Mouse (Mus musculus) liver, embryonic 15.5 days (tissue): ENCODE measurements at regions not wholly inside any gene's neighbourhood (a gene's known extent, or its start where the extent isn't known, plus 50 kb on each side); places are given as distances from the start of the nearest gene placed in this dataset.
A peak's percentile ranks its signal among the peaks of the same experiment; 100 is the strongest.

ENCODE experiments used
- ATAC-seq: fragments of 200-750 bp; cut with Nextera tagmentation; 2 replicates; pipeline ENCODE4 v1.8.0; 2017; ENCODE audit warnings: moderate number of reproducible peaks, mild to moderate bottlenecking, moderate library complexity; ENCODE audit not compliant: insufficient read depth
- H3K27ac ChIP-seq: fragments of 300-500 bp; sonication (generic); replicated peaks from 2 replicates; pipeline ENCODE4 v1.5.1; 2015; ENCODE audit warnings: mild to moderate bottlenecking, inconsistent platforms
- H3K27me3 ChIP-seq: fragments of 300-500 bp; sonication (generic); 2 replicates; pipeline ENCODE4 v1.6.1; 2015; ENCODE audit warnings: mild to moderate bottlenecking, inconsistent platforms
- H3K36me3 ChIP-seq: fragments of 300-500 bp; sonication (generic); replicated peaks from 2 replicates; pipeline ENCODE4 v1.6.1; 2015; ENCODE audit warnings: moderate library complexity, mild to moderate bottlenecking, inconsistent platforms
- H3K4me1 ChIP-seq: fragments of 300-500 bp; sonication (generic); replicated peaks from 2 replicates; pipeline ENCODE4 v1.6.1; 2015; ENCODE audit warnings: inconsistent platforms
- H3K4me2 ChIP-seq: fragments of 300-500 bp; sonication (generic); 2 replicates; pipeline ENCODE4 v1.6.1; 2015; ENCODE audit warnings: moderate library complexity, mild to moderate bottlenecking, inconsistent platforms
- H3K4me3 ChIP-seq: fragments of 300-500 bp; sonication (generic); replicated peaks from 2 replicates; pipeline ENCODE4 v1.5.1; 2015; ENCODE audit warnings: mild to moderate bottlenecking, inconsistent platforms
- H3K9ac ChIP-seq: fragments of 300-500 bp; sonication (generic); 2 replicates; pipeline ENCODE4 v1.6.1; 2015; ENCODE audit warnings: moderate library complexity, mild to moderate bottlenecking, inconsistent platforms
- H3K9me3 ChIP-seq: fragments of 300-500 bp; sonication (generic); replicated peaks from 2 replicates; pipeline ENCODE4 v1.6.1; 2016; ENCODE audit warnings: inconsistent platforms
- WGBS: fragments of 180-500 bp; shearing (Covaris S2); methylation state at CpG from one replicate; pipeline ENCODE4 v1.1.7; 2015; ENCODE audit warnings: mixed read lengths; ENCODE audit not compliant: insufficient replicate concordance; 5-methylcytosine and 5-hydroxymethylcytosine counted together

GRCm38 (mm10) chr2:116980692-116981091 lies 102.2 kb downstream of the Tmco5 start:
- 47% methylated on average over 5 of the region's 5 CpGs for WGBS
- peaks cover 17% of the 10 kb centered on the region for H3K27me3 ChIP-seq
- H3K4me3 ChIP-seq = no peak overlapping the region
- H3K9ac ChIP-seq = no peak overlapping the region
- no peak overlapping the region for H3K27ac ChIP-seq
- no peak for ATAC-seq
- no peaks in the 10 kb centered on the region for H3K9me3 ChIP-seq
- 0 out of 2 replicates have a peak, but pooled peaks cover 5% of the 10 kb centered on the region for H3K4me1 ChIP-seq
- no peaks in the 10 kb centered on the region for H3K36me3 ChIP-seq
- H3K4me2 ChIP-seq = no peak overlapping the region

- H3K27ac ChIP-seq = no peak overlapping the region
- no peaks in the 10 kb centered on the region for H3K36me3 ChIP-seq
- no peaks in the 10 kb centered on the region for H3K27me3 ChIP-seq
- H3K4me1 ChIP-seq = no peaks in the 10 kb centered on the region
- H3K4me2 ChIP-seq = no peak overlapping the region
- H3K9me3 ChIP-seq = no peaks in the 10 kb centered on the region
- no peak overlapping the region for H3K4me3 ChIP-seq
- ATAC-seq = no peak
- 57% methylated on average over 5 of the region's 5 CpGs for WGBS
- no peak overlapping the region for H3K9ac ChIP-seq
These were observed 104.9 kb downstream of the Tmco5 start for GRCm38 (mm10) chr2:116983351-116983750.

DNA sequence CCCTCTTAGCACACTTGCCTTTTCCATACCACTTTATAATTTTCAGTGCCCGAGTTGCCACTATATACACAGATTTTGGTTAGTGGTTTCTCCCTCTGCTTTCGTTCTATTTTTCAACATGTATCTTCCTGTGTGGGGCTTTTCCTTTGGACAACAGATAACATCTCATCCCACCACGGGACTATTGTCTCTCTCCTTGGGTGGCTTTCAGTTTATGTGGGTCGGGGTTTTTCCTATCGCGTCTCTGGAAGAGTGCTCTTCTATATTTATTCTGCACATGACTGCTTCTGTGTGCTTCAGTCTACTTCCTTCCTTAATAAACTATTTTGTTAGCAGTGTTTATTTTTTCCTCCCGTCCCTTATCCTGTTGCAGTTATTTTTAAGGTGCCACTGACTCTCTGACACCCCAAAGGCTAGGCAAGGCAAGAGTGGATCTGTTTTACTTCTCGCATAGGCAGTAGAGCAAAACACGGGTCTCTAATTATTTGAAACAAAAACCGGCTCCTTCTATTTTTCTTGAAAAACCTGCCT lies 105.4 kb downstream of the Tmco5 start:
- H3K4me1 ChIP-seq = no peaks in the 10 kb centered on the region
- no peaks in the 10 kb centered on the region for H3K27me3 ChIP-seq
- ATAC-seq = no peak
- H3K27ac ChIP-seq = no peak overlapping the region
- 24% methylated on average over 10 of the region's 10 CpGs for WGBS
- no peaks in the 10 kb centered on the region for H3K36me3 ChIP-seq
- no peaks in the 10 kb centered on the region for H3K9me3 ChIP-seq
- H3K9ac ChIP-seq = no peak overlapping the region
- H3K4me2 ChIP-seq = no peak overlapping the region
- H3K4me3 ChIP-seq = no peak overlapping the region

DNA sequence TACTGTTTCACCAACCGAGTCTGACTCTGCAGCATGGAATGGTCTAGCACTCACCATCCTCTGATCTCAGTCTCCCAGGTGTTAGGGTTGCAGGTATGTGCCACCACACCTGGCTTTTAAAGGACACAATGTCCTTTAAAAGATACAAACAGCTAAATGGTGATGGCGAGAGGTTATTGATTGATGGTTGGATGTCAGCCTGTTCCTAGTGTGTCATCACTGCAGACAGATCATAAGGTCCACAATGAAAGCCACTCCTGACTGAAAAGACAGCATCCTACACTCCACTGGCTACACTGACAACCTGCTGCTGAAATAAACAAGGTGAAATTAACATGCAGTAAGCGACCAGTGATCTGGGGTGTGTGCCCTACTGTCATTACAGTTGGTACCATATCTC lies 106.1 kb downstream of the Tmco5 start:
- no peak overlapping the region for H3K27ac ChIP-seq
- 48% methylated on average over 3 of the region's 3 CpGs for WGBS
- ATAC-seq = no peak

GRCm38 (mm10) chr2:116985549-116985948 lies 107.1 kb downstream of the Tmco5 start:
- Histone ChIP-seq H3K27me3 (no peaks in the 10 kb centered on the region), H3K4me3 (no peak overlapping the region), H3K36me3 (no peaks in the 10 kb centered on the region), H3K4me2 (no peak overlapping the region), H3K27ac (no peak overlapping the region), H3K9me3 (no peaks in the 10 kb centered on the region), H3K4me1 (no peaks in the 10 kb centered on the region), H3K9ac (no peak overlapping the region)
- 17% methylated on average over 5 of the region's 5 CpGs for WGBS
- no peak for ATAC-seq

More for the DNA sequence above, 106.1 kb downstream of the Tmco5 start:
- no peak overlapping the region for H3K4me2 ChIP-seq
- H3K9me3 ChIP-seq = no peaks in the 10 kb centered on the region
- no peaks in the 10 kb centered on the region for H3K27me3 ChIP-seq
- no peak overlapping the region for H3K9ac ChIP-seq
- H3K4me1 ChIP-seq = no peaks in the 10 kb centered on the region
- no peak overlapping the region for H3K4me3 ChIP-seq
- no peaks in the 10 kb centered on the region for H3K36me3 ChIP-seq

- no peaks in the 10 kb centered on the region for H3K27me3 ChIP-seq
- H3K4me1 ChIP-seq = no peaks in the 10 kb centered on the region
- no peak overlapping the region for H3K27ac ChIP-seq
- no peak overlapping the region for H3K9ac ChIP-seq
- ATAC-seq = no peak; the same call in 1 of the 2 replicates
- no peak overlapping the region for H3K4me2 ChIP-seq
- H3K9me3 ChIP-seq = no peaks in the 10 kb centered on the region
- WGBS = 32% methylated on average over 8 of the region's 8 CpGs
- no peak overlapping the region for H3K4me3 ChIP-seq
- no peaks in the 10 kb centered on the region for H3K36me3 ChIP-seq
These were observed 110.6 kb downstream of the Tmco5 start for GRCm38 (mm10) chr2:116988953-116989674.

GRCm38 (mm10) chr2:116990106-116990505 lies 111.6 kb downstream of the Tmco5 start:
- Histone ChIP-seq H3K9me3 (no peaks in the 10 kb centered on the region), H3K4me1 (no peaks in the 10 kb centered on the region), H3K4me2 (no peak overlapping the region), H3K27me3 (no peaks in the 10 kb centered on the region), H3K27ac (no peak overlapping the region), H3K4me3 (no peak overlapping the region), H3K36me3 (no peaks in the 10 kb centered on the region), H3K9ac (no peak overlapping the region)
- ATAC-seq = no peak
- 22% methylated on average over 1 of the region's 1 CpGs for WGBS

- no peaks in the 10 kb centered on the region for H3K9me3 ChIP-seq
- H3K9ac ChIP-seq = no peak overlapping the region
- H3K4me1 ChIP-seq = no peaks in the 10 kb centered on the region
- no peak for ATAC-seq
- H3K36me3 ChIP-seq = no peaks in the 10 kb centered on the region
- H3K27ac ChIP-seq = no peak overlapping the region
- H3K27me3 ChIP-seq = no peaks in the 10 kb centered on the region
- H3K4me3 ChIP-seq = no peak overlapping the region
- WGBS = 58% methylated on average over 6 of the region's 6 CpGs
- H3K4me2 ChIP-seq = no peak overlapping the region
These were observed 113.1 kb downstream of the Tmco5 start for GRCm38 (mm10) chr2:116991561-116992042.

DNA sequence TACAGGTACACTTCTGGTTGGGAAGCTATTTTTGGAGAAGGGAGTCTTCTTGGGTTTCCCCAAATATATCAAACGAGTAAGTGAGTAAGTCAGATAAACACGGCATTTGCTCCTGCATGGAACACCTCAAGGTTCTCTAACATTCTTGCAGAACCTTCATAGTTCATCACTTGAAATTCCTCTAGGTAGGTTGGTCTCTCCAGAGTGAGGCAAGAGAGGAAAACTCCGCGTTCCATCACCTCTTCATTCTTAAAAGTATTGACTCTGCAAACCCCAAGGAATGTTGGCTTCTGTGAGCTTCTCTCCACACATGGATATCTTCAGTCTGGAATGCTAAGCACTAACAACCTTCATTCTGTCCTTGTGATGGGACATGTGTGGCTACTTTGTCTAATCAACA lies 115.2 kb downstream of the Tmco5 start:
- no peaks in the 10 kb centered on the region for H3K9me3 ChIP-seq
- no peak for ATAC-seq
- 55% methylated on average over 4 of the region's 4 CpGs for WGBS

GRCm38 (mm10) chr2:116996302-116996701 lies 117.8 kb downstream of the Tmco5 start:
- no peak overlapping the region for H3K27ac ChIP-seq
- no peak for ATAC-seq
- H3K4me1 ChIP-seq = peaks cover 13% of the 10 kb centered on the region
- no peak overlapping the region for H3K4me3 ChIP-seq
- no peak overlapping the region for H3K4me2 ChIP-seq
- no peaks in the 10 kb centered on the region for H3K36me3 ChIP-seq
- whole genome bisulfite sequencing = 20% methylated on average over 6 of the region's 6 CpGs
- H3K9ac ChIP-seq = no peak overlapping the region
- H3K27me3 ChIP-seq = no peaks in the 10 kb centered on the region
- no peaks in the 10 kb centered on the region for H3K9me3 ChIP-seq

More for the DNA sequence above, 115.2 kb downstream of the Tmco5 start:
- Histone ChIP-seq H3K4me1 (peaks cover 2% of the 10 kb centered on the region), H3K4me2 (no peak overlapping the region), H3K9ac (no peak overlapping the region), H3K4me3 (no peak overlapping the region), H3K27me3 (no peaks in the 10 kb centered on the region), H3K36me3 (no peaks in the 10 kb centered on the region), H3K27ac (no peak overlapping the region)

DNA sequence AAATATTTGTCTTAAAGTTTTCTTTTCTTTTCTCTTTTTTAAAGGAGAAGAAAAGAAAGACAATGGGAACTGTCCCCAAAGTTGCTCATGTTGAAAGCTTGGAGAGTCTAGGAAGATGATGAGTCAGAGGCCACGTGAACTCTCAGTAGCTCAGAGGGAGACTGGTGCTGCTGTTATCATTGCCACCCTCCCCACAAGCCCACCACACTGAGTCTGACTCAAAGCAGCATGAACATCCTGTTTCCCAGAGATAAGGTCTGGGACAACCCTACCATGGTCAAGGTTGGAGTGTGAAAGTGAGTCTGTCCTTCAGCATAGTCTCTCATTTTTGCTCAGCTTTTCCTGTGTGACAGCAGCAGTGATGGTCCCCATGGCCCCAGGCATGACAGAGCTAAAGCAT lies 120.3 kb downstream of the Tmco5 start:
- no peaks in the 10 kb centered on the region for H3K36me3 ChIP-seq
- peak; percentile 84 for ATAC-seq
- H3K27ac ChIP-seq = no peak overlapping the region
- H3K27me3 ChIP-seq = no peaks in the 10 kb centered on the region
- H3K9ac ChIP-seq = no peak overlapping the region
- H3K9me3 ChIP-seq = no peaks in the 10 kb centered on the region
- WGBS = 4% methylated on average over 1 of the region's 1 CpGs
- H3K4me3 ChIP-seq = no peak overlapping the region
- H3K4me1 ChIP-seq = peaks cover 13% of the 10 kb centered on the region
- H3K4me2 ChIP-seq = no peak overlapping the region; the same call in 1 of the 2 replicates
